Mouse (Mus musculus) c-Kit-positive CD71-positive TER-119-negative erythroid progenitor cells, embryonic 14.5 days (primary cell): ENCODE results near the gene Cldn4.

Experiments
- DNase-seq: peaks from one replicate; pipeline ENCODE4 v3.0.0-alpha.2; 2013; ENCODE audit warnings: low read depth

Cldn4 gene

GRCm38 (mm10) chr5:134946857-134947255 is at the start of gene Cldn4:
Gene Cldn4 (minus strand): TSS chr5:134946934.
- DNase-seq = no peak

- no peak for DNase-seq
Observed at GRCm38 (mm10) chr5:134992566-134992965, 45.8 kb upstream of the Cldn4 start.

- DNase-seq = no peak
Observed at GRCm38 (mm10) chr5:134989741-134990140, 43.0 kb upstream of the Cldn4 start.

- DNase-seq = no peak
Observed at GRCm38 (mm10) chr5:134989166-134989565, 42.4 kb upstream of the Cldn4 start.

- no peak for DNase-seq
Observed at GRCm38 (mm10) chr5:134986298-134987268, 39.8 kb upstream of the Cldn4 start.

GRCm38 (mm10) chr5:134985633-134986297 is 39.0 kb upstream of the Cldn4 start, which contains the start of gene Cldn3:
Gene Cldn3 (plus strand): TSS chr5:134986214.
- no peak for DNase-seq

GRCm38 (mm10) chr5:134983771-134984170 is 37.0 kb upstream of the Cldn4 start:
- no peak for DNase-seq

- no peak for DNase-seq
Observed at GRCm38 (mm10) chr5:134983111-134983510, 36.4 kb upstream of the Cldn4 start.

- DNase-seq = no peak
Observed at GRCm38 (mm10) chr5:134981149-134981548, 34.4 kb upstream of the Cldn4 start.

- no peak for DNase-seq
Observed at GRCm38 (mm10) chr5:134977837-134978236, 31.1 kb upstream of the Cldn4 start.

- DNase-seq = no peak
Observed at GRCm38 (mm10) chr5:134976577-134977250, 30.0 kb upstream of the Cldn4 start.

GRCm38 (mm10) chr5:134976164-134976563 is 29.4 kb upstream of the Cldn4 start:
- peak; percentile 38 for DNase-seq

- DNase-seq = no peak
Observed at GRCm38 (mm10) chr5:134974921-134975320, 28.2 kb upstream of the Cldn4 start.

- DNase-seq = peak; percentile 34
Observed at GRCm38 (mm10) chr5:134974294-134974693, 27.6 kb upstream of the Cldn4 start.

GRCm38 (mm10) chr5:134973526-134973925 is 26.8 kb upstream of the Cldn4 start:
- no peak for DNase-seq

- DNase-seq = no peak
Observed at GRCm38 (mm10) chr5:134973081-134973480, 26.3 kb upstream of the Cldn4 start.

- DNase-seq = no peak
Observed at GRCm38 (mm10) chr5:134970671-134971070, 23.9 kb upstream of the Cldn4 start.

GRCm38 (mm10) chr5:134967164-134967944 is 20.6 kb upstream of the Cldn4 start:
- DNase-seq = no peak

- DNase-seq = peak; percentile 49
Observed at GRCm38 (mm10) chr5:134965852-134966821, 19.4 kb upstream of the Cldn4 start.

- DNase-seq = peak; percentile 75
Observed at GRCm38 (mm10) chr5:134965473-134965851, 18.7 kb upstream of the Cldn4 start.
